Mouse (Mus musculus) layer of hippocampus, adult 2 months (tissue): Measurements from ENCODE around the gene Dcun1d1. TPM values are rescaled to one million over a fixed set of nuclear protein-coding genes. Genes with fewer than 3 reads are reported as not detected.
A peak's percentile ranks its signal among the peaks of the same experiment; 100 is the strongest.

Experiments used
- DNase-seq, 2 experiments: peaks; one replicate each; pipeline ENCODE4 v3.0.0; 2022; ENCODE audit warnings: low spot score in 2 of 2
- H3K27ac ChIP-seq: fragments of 200-600 bp; 2 replicates; pipeline ENCODE4 v1.8.1; 2022
- H3K4me3 ChIP-seq: fragments of 200-600 bp; 2 replicates; pipeline ENCODE4 v1.8.1; 2022; ENCODE audit warnings: mild to moderate bottlenecking
- CTCF ChIP-seq: fragments of 200-600 bp; conservative IDR thresholded peaks from 2 replicates; pipeline ENCODE4 v1.8.1; 2022; ENCODE audit warnings: antibody characterized with exemption, mild to moderate bottlenecking, moderate library complexity
- long read RNA-seq, 2 experiments: library from polyadenylated mRNA; stranded (forward); transcript quantifications; one replicate each; pipeline ENCODE4 v2.0.0; 2021; ENCODE audit warnings: borderline mapping rate in 2 of 2
- total RNA-seq, 2 experiments: library from RNA; stranded (reverse); gene quantifications; 2 replicates each; pipeline ENCODE4 v1.2.3; 2021

The Dcun1d1 gene
- total RNA-seq = 10 to 100 TPM; 69.6 to 81.1 TPM
- long read RNA-seq, experiment 1, full-length matches to known transcripts = 18 of 30 reads
- long read RNA-seq, experiment 1, partial matches to known transcripts = 6 of 30 reads
- long read RNA-seq, experiment 1, other reads (novel, unspliced or antisense) = 6 of 30 reads
- long read RNA-seq, experiment 2, full-length matches to known transcripts = 33 of 53 reads
- long read RNA-seq, experiment 2, partial matches to known transcripts = 10 of 53 reads
- long read RNA-seq, experiment 2, other reads (novel, unspliced or antisense) = 10 of 53 reads

DNA sequence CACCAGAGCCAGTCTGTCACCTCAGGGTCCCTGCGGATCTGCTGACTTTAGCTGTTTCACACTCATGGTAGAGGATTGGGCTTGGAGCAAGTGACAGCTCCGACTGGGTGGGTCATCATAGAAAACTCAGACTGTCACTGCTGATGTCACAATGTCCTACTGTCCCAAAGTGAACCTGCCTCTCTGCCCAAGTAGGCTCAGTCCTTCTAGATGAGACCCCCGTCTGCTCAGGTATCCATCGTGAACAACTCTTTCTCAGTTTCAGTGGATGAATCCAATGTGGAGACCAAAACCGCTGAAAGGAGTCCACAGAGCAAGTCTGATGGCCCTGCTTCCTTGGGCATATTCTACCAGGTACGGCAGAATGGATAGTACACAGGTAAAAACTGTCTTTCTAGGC lies at the start of gene Dcun1d1:
Gene Dcun1d1, minus strand, starts transcription at position 101 of the 400 bp plus-strand sequence.
- Histone ChIP-seq H3K4me3 (no peak within 1 kb of the TSS), H3K27ac (no peak within 1 kb of the TSS)
- no peak for TF ChIP-seq CTCF
- no peak for DNase-seq

DNA sequence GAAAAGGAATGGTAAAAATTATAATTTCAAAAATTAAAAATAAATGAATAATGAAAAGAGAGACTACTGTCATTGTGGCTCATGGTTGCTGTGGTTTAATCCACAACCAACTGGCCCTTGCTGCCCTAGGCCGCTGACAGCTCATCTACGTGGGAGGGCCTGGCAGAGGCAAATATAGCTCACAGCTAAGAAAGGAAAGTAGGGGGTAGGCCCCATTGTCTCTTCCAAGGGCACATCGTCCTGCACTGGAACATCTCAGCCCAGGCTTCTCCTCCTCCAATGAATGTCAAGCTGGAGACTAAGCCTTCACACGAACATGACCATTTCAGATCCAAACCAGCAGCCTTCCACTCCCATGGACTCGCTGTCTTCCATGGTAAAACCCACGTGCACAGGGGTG lies 49.0 kb upstream of the Dcun1d1 start:
- DNase-seq = no peak
- TF ChIP-seq CTCF = no peak
- Histone ChIP-seq H3K4me3 (no peak overlapping the region), H3K27ac (no peak overlapping the region)

GRCm38 (mm10) chr3:35973551-35973950 lies 36.3 kb upstream of the Dcun1d1 start:
- DNase-seq = peak in 1 of 2 experiments; percentile 33
- H3K4me3 ChIP-seq = no peak overlapping the region
- no peak overlapping the region for H3K27ac ChIP-seq
- TF ChIP-seq CTCF = peak; percentile 65

DNA sequence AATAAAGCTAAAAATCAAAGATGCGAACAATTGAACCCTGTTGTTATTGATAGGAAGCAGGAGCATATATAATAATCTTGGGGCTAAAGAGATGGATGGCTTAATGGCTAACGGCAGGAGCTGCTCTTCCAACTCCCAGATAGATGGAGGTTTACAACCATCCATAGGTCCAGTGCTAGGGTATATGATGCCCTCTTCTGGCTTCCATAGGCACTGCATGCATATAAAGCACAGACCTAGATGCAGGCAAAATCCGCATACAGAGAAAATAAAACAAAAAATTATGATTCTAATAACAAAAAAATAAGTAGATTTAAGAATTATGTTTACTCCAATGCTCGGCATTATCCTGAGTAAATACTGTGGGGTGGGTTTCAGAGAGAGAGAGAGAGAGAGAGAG lies 35.7 kb upstream of the Dcun1d1 start:
- Histone ChIP-seq H3K4me3 (no peak overlapping the region), H3K27ac (no peak overlapping the region)
- peak; percentile 74 for TF ChIP-seq CTCF
- no peak for DNase-seq

DNA sequence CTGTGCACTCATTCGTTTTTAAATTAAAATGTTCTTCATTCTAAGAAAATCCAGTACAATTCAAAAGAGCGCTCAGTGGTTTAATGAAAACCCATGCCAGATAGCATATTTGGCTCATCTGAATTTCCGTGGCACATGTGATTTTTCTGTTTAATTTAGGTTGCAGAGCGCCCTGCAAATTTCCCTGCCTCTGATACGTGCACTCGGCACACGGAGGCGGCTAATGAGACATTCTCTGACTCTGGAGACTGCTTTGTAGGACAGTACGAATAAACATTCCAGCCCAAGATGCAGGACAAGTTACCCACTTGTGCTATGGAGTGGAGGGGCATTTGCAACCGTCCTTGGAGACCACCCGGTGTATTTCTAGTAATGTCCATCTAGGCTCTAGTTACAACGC lies 33.9 kb upstream of the Dcun1d1 start:
- peak in 1 of 2 experiments; percentile 28 for DNase-seq
- no peak for TF ChIP-seq CTCF
- no peak overlapping the region for H3K27ac ChIP-seq
- H3K4me3 ChIP-seq = no peak overlapping the region

- no peak for TF ChIP-seq CTCF
- Histone ChIP-seq H3K27ac (no peak overlapping the region), H3K4me3 (no peak overlapping the region)
- no peak for DNase-seq
Measured at GRCm38 (mm10) chr3:35970441-35970840, 33.2 kb upstream of the Dcun1d1 start.

GRCm38 (mm10) chr3:35967366-35967921 lies 30.2 kb upstream of the Dcun1d1 start:
- Histone ChIP-seq H3K27ac (no peak overlapping the region), H3K4me3 (no peak overlapping the region)
- no peak for DNase-seq
- TF ChIP-seq CTCF = no peak

- no peak overlapping the region for H3K27ac ChIP-seq
- H3K4me3 ChIP-seq = no peak overlapping the region
- DNase-seq = no peak
- no peak for TF ChIP-seq CTCF
Measured at GRCm38 (mm10) chr3:35966493-35966892, 29.2 kb upstream of the Dcun1d1 start.

- no peak for TF ChIP-seq CTCF
- DNase-seq = no peak
Measured at GRCm38 (mm10) chr3:35964928-35965327, 27.7 kb upstream of the Dcun1d1 start.

DNA sequence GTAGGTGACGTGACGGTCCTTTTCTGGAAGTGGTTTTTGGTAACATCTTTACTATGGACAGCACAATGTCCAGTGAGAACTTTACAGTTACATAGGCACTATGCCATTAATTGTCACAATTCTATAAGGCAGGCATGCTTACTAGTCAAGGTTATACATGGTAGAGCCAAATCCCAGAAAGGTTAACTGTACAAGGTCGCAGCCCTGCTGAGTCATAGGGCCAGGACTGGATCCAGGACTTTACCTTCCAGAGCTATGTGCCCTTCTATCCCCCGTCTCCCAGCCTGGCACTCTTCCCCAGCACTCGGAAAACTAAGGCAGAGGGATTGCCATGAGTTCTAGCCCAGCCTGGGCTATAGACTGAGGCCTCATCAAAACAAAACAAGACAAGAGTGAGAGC lies 26.7 kb upstream of the Dcun1d1 start:
- no peak for TF ChIP-seq CTCF
- H3K27ac ChIP-seq = no peak overlapping the region
- DNase-seq = no peak
- H3K4me3 ChIP-seq = no peak overlapping the region

More at GRCm38 (mm10) chr3:35964928-35965327, 27.7 kb upstream of the Dcun1d1 start:
- no peak overlapping the region for H3K27ac ChIP-seq
- H3K4me3 ChIP-seq = no peak overlapping the region

DNA sequence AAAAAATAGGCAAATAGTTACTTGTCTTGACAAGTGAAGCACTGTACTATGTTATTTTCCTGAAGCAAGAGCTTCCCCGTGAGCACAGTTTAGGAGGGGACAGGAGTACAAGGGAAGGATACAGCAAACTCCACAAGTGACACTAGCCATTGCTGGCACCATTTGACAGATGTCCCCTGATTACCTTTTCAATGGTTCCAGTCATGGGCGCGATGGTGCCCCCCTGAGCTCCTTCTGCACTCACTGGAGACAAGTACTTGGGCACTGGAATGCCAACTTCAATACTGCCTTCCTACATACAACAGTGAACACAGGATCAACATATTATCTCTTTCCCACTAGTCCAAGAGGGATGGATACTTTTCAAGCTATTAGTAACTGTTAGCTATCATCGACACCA lies 26.2 kb upstream of the Dcun1d1 start:
- TF ChIP-seq CTCF = no peak
- Histone ChIP-seq H3K4me3 (no peak overlapping the region), H3K27ac (no peak overlapping the region)
- DNase-seq = no peak

DNA sequence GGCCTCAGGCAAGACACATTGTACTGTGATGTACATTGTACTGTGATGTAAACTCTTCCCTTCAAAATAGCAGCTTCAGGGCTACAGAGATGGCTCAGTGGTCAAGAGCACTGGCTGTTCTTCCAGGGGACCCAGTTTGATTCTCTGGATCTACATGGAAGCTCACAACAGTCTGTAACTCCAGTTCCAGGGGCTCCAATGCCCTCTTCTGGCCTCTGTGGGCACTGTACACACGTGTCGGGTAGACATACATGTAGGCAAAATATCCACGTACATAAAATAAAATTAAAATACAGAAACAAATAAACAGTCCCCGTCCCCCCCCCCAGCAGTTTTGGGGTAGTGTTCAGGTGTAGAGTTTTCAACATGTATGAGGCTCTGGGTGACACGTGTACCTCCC lies 25.7 kb upstream of the Dcun1d1 start:
- peak; percentile 40 for TF ChIP-seq CTCF
- Histone ChIP-seq H3K27ac (no peak overlapping the region), H3K4me3 (no peak overlapping the region)
- no peak for DNase-seq

DNA sequence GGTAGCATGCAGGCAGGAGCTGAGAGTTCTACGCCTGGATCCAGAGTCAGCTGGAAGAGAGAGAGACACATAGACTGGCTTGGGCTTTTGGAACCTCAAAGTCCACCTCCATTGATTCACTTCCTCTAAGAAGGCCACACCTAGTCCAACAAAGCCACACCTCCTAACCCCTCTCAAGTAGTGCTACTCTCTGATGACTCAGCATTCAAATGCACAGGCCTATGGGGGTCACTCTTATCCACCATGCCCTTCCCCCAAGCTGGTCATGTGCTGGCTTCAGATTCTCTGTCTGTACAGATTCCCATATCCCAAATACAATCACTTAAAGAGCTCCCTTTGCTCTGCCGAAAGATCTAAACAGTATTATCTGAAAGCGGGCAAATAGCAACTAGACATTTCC lies 20.0 kb upstream of the Dcun1d1 start:
- TF ChIP-seq CTCF = no peak
- DNase-seq = no peak
- no peak overlapping the region for H3K27ac ChIP-seq
- H3K4me3 ChIP-seq = no peak overlapping the region

DNA sequence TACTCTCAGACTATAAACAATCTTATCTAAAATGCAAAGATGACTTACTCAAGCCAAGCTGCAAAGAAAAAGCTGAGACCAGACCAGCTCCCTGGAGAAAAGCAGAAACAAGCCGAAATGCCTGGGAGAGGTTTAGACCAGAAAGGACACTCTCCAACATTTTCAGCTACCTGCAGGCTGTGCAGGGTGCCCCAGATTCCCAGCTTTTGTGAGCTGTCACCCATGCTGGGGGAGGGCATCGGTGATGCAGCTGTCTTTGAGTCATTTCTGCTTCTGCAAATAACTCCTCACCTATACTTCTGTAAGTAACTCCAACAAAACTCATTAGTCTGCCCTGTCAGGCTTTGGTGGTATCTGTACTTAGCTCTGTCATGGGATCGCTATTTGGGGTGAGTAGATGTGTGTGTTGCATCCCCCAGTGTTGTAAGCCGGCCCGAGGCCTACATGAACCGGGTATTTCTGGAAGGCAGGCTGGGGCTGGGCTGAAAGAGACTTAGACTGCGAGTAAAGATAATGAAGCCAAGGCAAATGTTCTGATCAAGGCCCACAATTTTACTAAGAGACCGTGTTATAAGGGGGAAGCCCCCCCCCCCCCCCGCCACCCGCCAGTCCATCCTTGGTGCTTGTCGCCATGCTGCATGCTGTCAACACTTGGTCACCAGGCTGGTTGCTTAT lies 17.8 kb upstream of the Dcun1d1 start:
- Histone ChIP-seq H3K4me3 (no peak overlapping the region), H3K27ac (no peak overlapping the region)
- TF ChIP-seq CTCF = no peak
- no peak for DNase-seq
